Mouse (Mus musculus) mouse embryonic stem cell (cell line): Measurements from ENCODE around the gene Etv6.

Source experiments
- in situ Hi-C, 2 experiments: fragments of 300-500 bp; cut with MboI; formaldehyde crosslinking; loops; 1 replicate in 1 of 2; 3 replicates in 1 of 2; pipeline ENCODE4 v1.14.3; 2019 to 2020; ENCODE audit warnings: low sequenced_read_pairs in 2 of 2, low pct_unique_long_range_greater_than_20kb in 1 of 2, mixed read lengths in 1 of 2; ENCODE audit not compliant: unreplicated experiment in 1 of 2

The Etv6 gene

GRCm38 (mm10) chr6:134065018-134065725 is 29.7 kb downstream of the Etv6 start:
- in situ Hi-C loops = no loop called here

DNA sequence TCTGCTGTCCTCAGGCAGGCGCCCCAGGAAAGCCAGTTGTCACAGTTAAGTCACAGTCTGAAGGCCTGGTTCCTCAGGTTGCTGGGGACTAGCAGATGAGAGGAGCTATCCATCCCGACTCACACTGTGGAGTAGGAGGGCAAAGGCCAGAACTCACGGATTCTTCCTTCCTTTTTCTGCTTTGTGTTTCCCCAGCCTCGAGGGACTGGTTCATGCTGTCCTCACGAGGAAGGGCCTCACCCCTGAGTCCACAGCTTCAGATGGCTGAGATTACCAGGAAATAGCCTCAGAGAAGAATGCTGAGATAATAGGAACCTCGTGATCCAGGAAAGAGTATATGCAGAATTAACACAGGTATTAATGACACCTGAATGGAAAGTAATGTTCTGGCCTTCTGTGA is 30.6 kb downstream of the Etv6 start:
- in situ Hi-C loops = no loop called here

- in situ Hi-C loops = no loop called here
These were observed 31.5 kb downstream of the Etv6 start for GRCm38 (mm10) chr6:134066996-134067395.

GRCm38 (mm10) chr6:134067536-134067935 is 32.0 kb downstream of the Etv6 start:
- in situ Hi-C loops = no loop called here

DNA sequence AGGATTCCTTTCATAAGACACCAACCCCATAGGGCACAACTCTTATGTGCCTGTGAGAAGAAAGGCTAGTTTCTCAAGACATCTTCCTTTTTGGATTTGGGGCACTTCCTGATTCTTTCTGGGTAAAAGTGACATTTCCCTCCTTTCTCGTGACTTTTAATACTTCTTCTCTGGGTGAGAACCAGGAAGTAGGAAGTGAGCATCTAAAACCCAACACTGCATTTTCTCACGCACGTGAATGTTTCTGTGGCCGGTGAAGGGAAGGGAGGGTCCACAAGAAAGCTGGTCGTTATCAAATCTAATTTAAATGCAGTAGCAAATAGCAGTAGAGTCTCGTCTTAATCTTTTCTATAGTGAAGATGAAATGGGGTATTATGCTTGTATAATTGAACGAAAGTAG is 36.9 kb downstream of the Etv6 start:
- in situ Hi-C loops = no loop called here

DNA sequence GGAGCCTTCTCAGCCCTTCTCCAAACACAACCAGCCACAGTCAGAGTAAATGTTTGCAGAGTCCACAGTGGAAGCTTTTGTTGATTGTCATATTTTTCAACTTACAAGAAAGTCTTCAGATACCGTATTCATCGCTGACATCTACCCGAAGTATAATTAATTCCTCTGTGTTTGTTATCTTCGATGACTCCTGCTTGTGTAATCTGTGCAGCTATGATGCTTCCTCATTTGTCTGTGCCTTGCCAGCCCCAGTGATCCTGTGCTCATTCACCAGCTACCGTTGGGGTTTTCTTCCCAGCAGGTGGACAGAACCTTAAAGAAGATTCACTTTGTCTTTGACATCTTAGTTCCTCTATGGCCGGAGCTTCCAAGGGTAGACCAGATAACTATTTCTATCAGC is 37.4 kb downstream of the Etv6 start:
- in situ Hi-C loops = no loop called here

GRCm38 (mm10) chr6:134074353-134074752 is 38.9 kb downstream of the Etv6 start:
- in situ Hi-C loops = no loop called here

DNA sequence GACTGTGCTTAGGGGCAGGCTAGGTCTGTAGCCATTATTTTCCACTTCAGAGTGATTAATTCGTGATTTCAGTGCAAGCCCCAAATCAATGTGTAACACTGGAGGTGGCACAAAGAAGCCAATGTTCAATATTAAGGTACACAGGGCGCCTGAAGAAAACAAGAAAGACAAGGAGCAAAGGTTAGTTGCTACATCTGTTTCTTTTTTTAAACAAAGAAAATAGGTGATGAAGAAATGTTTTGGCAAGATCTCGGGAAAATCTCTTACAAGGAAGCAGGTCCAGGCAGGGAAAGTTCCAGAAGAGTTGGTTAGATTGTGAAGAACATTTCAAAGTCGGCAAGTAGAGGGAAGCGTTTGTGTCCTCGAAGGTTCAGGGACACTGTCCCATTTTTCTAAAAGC is 39.5 kb downstream of the Etv6 start:
- in situ Hi-C loops = no loop called here

GRCm38 (mm10) chr6:134078016-134078415 is 42.5 kb downstream of the Etv6 start:
- in situ Hi-C loops = no loop called here

DNA sequence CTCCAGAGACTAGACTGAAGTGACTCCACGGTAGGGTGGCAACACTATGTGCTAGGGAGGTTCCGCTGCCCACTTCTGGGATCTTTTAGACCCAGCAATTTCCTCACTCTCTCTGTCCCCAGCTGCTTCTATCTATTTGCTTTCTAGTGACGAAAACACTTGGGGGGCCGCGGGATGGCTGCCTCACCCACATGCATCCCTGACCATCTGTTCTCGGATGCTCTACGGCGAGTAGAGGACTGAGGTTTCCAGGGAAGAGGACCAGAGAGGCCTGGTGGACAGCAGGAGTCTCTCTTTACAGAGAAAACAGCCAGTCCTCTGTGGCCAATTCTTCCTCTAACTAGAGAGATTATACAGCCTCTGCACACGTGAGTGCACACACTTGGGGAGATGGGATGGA is 43.6 kb downstream of the Etv6 start:
- in situ Hi-C loops = no loop called here

- in situ Hi-C loops = no loop called here
These were observed 44.1 kb downstream of the Etv6 start for GRCm38 (mm10) chr6:134079563-134079962.

DNA sequence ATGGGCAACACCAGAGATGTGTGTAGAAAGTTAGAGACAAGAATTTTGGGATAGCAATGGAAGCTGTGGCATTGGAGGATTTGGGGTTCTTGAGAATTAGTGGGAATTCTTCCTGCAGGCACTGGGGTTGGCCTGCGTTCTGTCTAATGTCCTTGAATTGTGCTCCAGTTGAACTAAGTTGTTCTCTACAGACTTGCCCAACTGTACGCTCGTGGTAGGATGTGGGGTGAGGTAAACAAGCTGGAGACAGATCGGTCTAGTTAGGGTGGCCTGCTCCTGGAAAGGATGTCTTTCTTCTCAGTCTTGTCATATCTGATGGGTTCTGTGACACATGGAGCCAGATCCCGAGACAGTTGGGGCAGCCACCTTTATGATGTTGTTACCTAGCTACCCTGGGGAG is 45.4 kb downstream of the Etv6 start:
- in situ Hi-C loops = no loop called here

- in situ Hi-C loops = no loop called here
These were observed 46.9 kb downstream of the Etv6 start for GRCm38 (mm10) chr6:134082229-134082920.

DNA sequence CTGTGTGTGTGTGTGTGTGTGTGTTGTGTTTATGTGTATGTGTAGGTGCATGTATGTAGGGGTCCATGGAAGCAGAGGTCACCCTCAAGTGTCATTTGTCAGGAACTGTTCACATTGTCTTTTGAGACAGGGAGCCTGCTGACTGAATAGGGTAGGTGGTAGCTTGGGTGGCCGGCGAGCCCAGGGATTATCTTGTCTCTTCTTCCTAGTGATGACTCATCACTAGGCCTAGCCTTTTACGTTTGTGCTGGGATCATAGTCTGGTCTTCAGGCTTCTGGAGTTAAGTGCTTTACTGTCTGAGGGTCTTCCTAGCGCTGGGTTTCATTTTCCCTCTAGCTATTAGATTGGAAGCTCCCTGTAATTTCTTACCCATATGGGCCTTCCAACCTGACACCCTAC is 47.9 kb downstream of the Etv6 start:
- in situ Hi-C loops = no loop called here

GRCm38 (mm10) chr6:134086351-134086750 is 50.9 kb downstream of the Etv6 start:
- in situ Hi-C loops = no loop called here

GRCm38 (mm10) chr6:134087709-134088108 is 52.2 kb downstream of the Etv6 start:
- in situ Hi-C loops = no loop called here

DNA sequence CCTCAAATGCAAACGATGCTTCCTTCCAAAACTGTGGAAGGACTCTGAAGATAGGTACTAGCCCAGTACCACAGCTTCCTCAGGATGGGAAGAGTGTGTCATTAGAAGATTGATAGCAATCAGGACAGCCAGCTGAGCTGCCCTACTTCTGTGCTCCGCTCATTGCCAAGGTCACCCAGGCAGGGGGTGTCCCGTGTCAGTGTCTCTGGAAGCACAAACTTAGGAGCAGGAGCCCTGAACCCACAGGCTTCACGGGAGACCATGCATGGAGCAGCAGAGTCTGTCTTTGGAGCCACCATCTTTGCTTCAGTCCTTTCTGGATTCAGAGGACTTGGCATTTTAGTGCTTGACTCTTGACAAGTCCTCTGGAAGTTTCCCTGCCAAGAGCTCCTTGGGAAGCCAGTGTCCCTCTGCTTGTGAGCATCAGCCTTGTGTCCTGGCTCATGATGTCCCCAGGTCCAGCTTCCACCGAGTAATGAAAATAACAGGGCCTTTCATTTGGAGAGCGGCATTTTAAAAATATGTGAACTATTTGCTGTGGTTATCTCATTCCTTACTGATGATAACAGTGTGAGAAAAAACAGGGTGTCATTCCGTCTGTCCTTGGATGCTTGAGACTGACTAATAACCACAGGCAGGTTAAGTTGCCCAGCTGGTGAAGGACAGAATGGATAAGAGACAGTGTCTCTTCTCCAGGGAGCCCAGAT is 54.3 kb downstream of the Etv6 start:
- in situ Hi-C loops = no loop called here

DNA sequence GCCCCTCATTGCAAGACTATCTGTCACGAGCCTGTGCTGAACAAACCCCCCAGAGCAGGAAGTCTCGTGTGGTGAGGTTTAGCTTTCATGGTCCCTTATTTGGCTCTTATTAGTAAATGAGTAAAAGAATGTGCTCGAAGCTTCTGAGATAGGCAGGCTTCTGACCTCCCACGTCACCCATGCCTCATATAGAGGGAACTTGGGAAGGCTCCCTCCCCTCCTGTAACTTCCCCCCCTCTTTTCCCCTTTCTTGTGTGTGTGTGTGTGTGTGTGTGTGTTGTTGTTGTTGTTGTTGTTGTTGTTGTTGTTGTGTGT is 54.8 kb downstream of the Etv6 start:
- in situ Hi-C loops = no loop called here

DNA sequence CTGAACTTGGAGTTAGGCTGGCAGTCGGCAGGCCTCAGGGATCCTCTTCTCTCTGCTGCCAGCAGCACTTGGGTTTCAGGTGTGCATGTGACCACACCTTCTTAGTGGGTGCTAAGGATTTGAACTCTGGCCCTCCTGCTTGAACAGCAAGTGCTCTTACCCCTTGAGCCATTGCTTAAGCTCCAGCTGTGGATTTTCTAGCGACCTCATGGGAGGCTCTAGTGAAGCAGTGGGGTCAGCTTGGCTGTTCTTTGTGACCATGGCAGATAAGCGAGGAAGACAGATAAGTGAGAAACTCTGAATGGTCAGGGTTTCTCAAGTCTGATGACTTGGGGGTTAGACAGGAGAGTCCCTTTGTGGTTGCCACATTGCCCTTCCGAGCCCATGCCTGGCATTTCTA is 55.4 kb downstream of the Etv6 start:
- in situ Hi-C loops = no loop called here

GRCm38 (mm10) chr6:134091398-134091801 is 55.9 kb downstream of the Etv6 start:
- in situ Hi-C loops = no loop called here
